Mouse (Mus musculus): ENCODE results near the gene Shisa7. TPM values are rescaled to one million over a fixed set of nuclear protein-coding genes. Genes with fewer than 3 reads are reported as not detected.
"Not testable (repeated sequence)": the region's sequence is repeated elsewhere in the genome, so short reads cannot be mapped to it uniquely, and the experiment has no call there.

The Shisa7 gene
- polyA plus RNA-seq, 1 experiment = 0.74 TPM

DNA sequence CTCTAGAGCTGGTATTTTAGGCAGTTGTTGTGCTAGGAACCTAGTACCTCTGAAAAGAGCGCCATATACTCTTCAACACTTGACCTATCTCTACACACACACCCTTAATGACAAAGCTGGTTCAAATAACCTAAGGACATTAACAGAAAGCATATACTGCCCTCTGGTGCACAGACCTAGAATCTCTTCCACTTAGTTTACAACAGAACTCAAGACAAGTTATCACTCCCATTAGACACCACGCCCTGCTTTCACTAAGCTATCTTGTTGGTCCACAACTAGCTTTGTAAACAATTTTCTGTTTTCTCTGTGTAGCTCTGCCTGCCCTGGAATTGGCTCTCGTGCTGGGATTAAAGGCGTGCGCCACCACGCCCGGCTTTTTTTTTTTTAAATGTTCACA is 37.8 kb downstream of the Shisa7 start:
- Histone ChIP-seq H3K27ac (ENCODE audit: control insufficient read depth, insufficient read depth, low read length) (no peak overlapping the region), H3K4me1 (replicated peaks; ENCODE audit: control insufficient read depth, insufficient read depth, low read length) (peaks cover 11% of the 10 kb centered on the region), H3K36me3 (ENCODE audit: control insufficient read depth, insufficient read depth, low read length) (peaks cover 42% of the 10 kb centered on the region), H3K27me3 (ENCODE audit: control insufficient read depth, insufficient read depth, low read length) (no peaks in the 10 kb centered on the region), H3K4me3 (ENCODE audit: control insufficient read depth, insufficient read depth, low read length) (no peak overlapping the region)
- peak; percentile 27 for DNase-seq
- 95% methylated on average over 7 of the region's 7 CpGs for WGBS
- no peak for TF ChIP-seq CTCF (IDR thresholded peaks at IDR 0.05; ENCODE audit: borderline replicate concordance, control insufficient read depth, extremely low read depth, insufficient read depth, low read length, poor library complexity)
- TF ChIP-seq POLR2A (IDR thresholded peaks at IDR 0.05; ENCODE audit: control insufficient read depth, extremely low read depth, insufficient read depth, low read length, poor library complexity) = no peak

DNA sequence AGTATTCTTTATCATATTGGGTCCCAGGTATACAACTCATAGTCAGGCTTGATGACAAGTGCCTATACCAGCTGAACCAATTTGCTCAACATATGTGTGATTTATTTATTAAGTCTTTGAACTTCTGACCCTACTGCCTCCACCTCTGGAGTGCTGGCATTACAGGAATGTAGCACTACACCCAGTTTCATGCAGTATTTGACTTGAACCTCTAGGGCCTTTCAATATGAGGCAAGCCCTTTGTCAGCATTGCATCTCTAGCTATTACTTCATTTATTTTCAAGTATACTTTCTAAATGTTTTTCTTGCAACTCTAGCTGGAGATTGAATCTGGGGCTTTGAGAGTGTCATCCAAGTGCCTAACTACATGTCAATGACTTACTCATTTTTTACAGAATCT is 42.2 kb downstream of the Shisa7 start:
- Histone ChIP-seq H3K27me3 (ENCODE audit: control insufficient read depth, insufficient read depth, low read length) (no peaks in the 10 kb centered on the region), H3K27ac (ENCODE audit: control insufficient read depth, insufficient read depth, low read length) (no peak overlapping the region), H3K36me3 (ENCODE audit: control insufficient read depth, insufficient read depth, low read length) (peaks cover 36% of the 10 kb centered on the region), H3K4me1 (replicated peaks; ENCODE audit: control insufficient read depth, insufficient read depth, low read length) (no peaks in the 10 kb centered on the region), H3K4me3 (ENCODE audit: control insufficient read depth, insufficient read depth, low read length) (no peak overlapping the region)
- TF ChIP-seq POLR2A (IDR thresholded peaks at IDR 0.05; ENCODE audit: control insufficient read depth, extremely low read depth, insufficient read depth, low read length, poor library complexity) = no peak
- no peak for TF ChIP-seq CTCF (IDR thresholded peaks at IDR 0.05; ENCODE audit: borderline replicate concordance, control insufficient read depth, extremely low read depth, insufficient read depth, low read length, poor library complexity)
- no peak for DNase-seq

DNA sequence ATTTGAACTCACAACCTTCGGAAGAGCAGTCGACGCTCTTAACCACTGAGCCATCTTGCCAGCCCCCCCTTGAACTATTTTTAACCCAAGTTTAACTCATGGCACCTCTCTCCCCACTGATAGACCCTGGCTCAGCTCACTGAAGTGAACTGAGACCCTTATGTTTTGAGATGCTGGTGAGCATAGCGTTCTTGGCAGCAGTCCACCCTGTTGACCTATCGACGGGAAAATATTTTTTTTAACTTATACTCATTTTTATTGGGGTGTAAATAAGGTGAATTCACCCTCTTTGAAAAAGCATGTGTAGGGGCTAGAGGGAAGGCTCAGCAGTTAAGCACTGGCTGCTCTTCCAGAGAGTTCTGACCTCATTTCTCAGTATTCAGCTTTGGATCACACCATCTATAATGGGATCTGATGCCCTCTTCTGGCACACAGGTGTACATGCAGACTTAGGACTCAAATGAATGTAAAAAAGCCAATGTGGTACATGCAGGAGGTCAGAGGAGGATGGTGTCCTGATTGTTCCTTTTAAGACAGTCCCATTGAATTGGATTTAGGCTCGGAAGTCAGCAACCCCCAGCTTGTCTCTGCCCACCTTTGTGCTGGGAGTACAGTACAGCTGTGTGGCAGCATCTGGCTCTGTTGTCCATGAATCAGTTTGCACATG is 48.6 kb downstream of the Shisa7 start:
- DNase-seq = peak; percentile 18
- peaks cover 8% of the 10 kb centered on the region for H3K4me1 ChIP-seq (replicated peaks; ENCODE audit: control insufficient read depth, insufficient read depth, low read length)
- 86% methylated on average over 7 of the region's 7 CpGs for WGBS
- TF ChIP-seq CTCF (IDR thresholded peaks at IDR 0.05; ENCODE audit: borderline replicate concordance, control insufficient read depth, extremely low read depth, insufficient read depth, low read length, poor library complexity) = no peak
- TF ChIP-seq POLR2A (IDR thresholded peaks at IDR 0.05; ENCODE audit: control insufficient read depth, extremely low read depth, insufficient read depth, low read length, poor library complexity) = no peak
- H3K4me3 ChIP-seq (ENCODE audit: control insufficient read depth, insufficient read depth, low read length) = no peak overlapping the region
- H3K27me3 ChIP-seq (ENCODE audit: control insufficient read depth, insufficient read depth, low read length) = no peaks in the 10 kb centered on the region
- H3K36me3 ChIP-seq (ENCODE audit: control insufficient read depth, insufficient read depth, low read length) = peaks cover 43% of the 10 kb centered on the region
- H3K27ac ChIP-seq (ENCODE audit: control insufficient read depth, insufficient read depth, low read length) = no peak overlapping the region

DNA sequence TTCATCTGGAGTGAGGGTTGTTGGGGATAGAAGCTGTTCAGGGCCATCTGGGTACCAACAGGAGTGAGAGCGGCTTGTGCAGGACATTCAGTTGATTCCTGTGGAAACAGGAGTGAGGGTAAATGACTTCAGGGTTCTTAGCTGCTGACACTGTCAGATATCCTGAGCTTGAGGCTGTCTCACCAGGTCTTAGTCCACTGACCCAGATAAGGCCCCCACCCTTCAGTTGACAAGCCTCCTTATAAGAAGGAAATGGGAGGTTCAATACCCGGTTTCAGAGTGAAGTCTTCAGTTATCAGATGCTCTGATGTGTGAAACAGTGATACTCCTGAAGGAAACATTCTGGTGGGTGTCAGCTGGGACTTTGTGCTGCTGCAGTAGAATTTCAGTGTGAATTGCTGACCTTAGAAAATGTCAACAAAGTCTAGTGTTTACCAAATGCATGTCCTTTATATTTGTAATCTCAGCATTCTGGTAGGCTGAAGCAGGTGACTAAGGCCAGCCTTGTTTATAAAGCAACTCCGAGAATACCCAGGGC is 49.8 kb downstream of the Shisa7 start:
- H3K4me1 ChIP-seq (replicated peaks; ENCODE audit: control insufficient read depth, insufficient read depth, low read length) = peaks cover 10% of the 10 kb centered on the region
- 68% methylated on average over 3 of the region's 3 CpGs for WGBS
- H3K27me3 ChIP-seq (ENCODE audit: control insufficient read depth, insufficient read depth, low read length) = no peaks in the 10 kb centered on the region; the same call in 1 of the 2 replicates
- DNase-seq = no peak
- no peak for TF ChIP-seq POLR2A (IDR thresholded peaks at IDR 0.05; ENCODE audit: control insufficient read depth, extremely low read depth, insufficient read depth, low read length, poor library complexity)
- TF ChIP-seq CTCF (IDR thresholded peaks at IDR 0.05; ENCODE audit: borderline replicate concordance, control insufficient read depth, extremely low read depth, insufficient read depth, low read length, poor library complexity) = no peak
- peaks cover 43% of the 10 kb centered on the region for H3K36me3 ChIP-seq (ENCODE audit: control insufficient read depth, insufficient read depth, low read length)
- no peak overlapping the region for H3K4me3 ChIP-seq (ENCODE audit: control insufficient read depth, insufficient read depth, low read length)
- no peak overlapping the region for H3K27ac ChIP-seq (ENCODE audit: control insufficient read depth, insufficient read depth, low read length)

GRCm38 (mm10) chr7:4793674-4794073 is 50.8 kb downstream of the Shisa7 start:
- Histone ChIP-seq H3K4me3 (ENCODE audit: control insufficient read depth, insufficient read depth, low read length) (peak overlapping the region; percentile 94), H3K27me3 (ENCODE audit: control insufficient read depth, insufficient read depth, low read length) (no peaks in the 10 kb centered on the region; the same call in 1 of the 2 replicates), H3K36me3 (ENCODE audit: control insufficient read depth, insufficient read depth, low read length) (peaks cover 43% of the 10 kb centered on the region), H3K27ac (ENCODE audit: control insufficient read depth, insufficient read depth, low read length) (no peak overlapping the region), H3K4me1 (replicated peaks; ENCODE audit: control insufficient read depth, insufficient read depth, low read length) (peaks cover 19% of the 10 kb centered on the region)
- WGBS = 47% methylated on average over 4 of the region's 4 CpGs
- no peak for TF ChIP-seq CTCF (IDR thresholded peaks at IDR 0.05; ENCODE audit: borderline replicate concordance, control insufficient read depth, extremely low read depth, insufficient read depth, low read length, poor library complexity)
- TF ChIP-seq POLR2A (IDR thresholded peaks at IDR 0.05; ENCODE audit: control insufficient read depth, extremely low read depth, insufficient read depth, low read length, poor library complexity) = no peak
- DNase-seq = no peak

DNA sequence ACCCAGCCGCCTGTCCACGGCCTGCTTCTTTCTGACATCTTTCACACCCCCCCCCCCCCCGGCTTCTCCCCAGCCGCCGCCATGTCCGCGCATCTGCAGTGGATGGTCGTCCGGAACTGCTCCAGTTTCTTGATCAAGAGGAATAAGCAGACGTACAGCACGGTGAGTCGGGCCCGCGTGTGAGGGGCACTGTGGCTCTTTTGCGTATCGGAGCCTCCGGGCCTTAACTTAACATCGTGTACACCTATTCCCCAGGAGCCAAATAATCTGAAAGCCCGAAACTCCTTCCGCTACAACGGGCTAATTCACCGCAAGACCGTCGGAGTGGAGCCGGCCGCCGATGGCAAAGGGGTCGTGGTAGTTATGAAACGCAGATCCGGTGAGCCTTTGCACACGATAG is 51.2 kb downstream of the Shisa7 start:
- Histone ChIP-seq H3K4me3 (ENCODE audit: control insufficient read depth, insufficient read depth, low read length) (peak overlapping the region; percentile 94), H3K4me1 (replicated peaks; ENCODE audit: control insufficient read depth, insufficient read depth, low read length) (peaks cover 23% of the 10 kb centered on the region), H3K36me3 (ENCODE audit: control insufficient read depth, insufficient read depth, low read length) (peaks cover 40% of the 10 kb centered on the region)
- not testable (repeated sequence) for H3K27ac ChIP-seq (ENCODE audit: control insufficient read depth, insufficient read depth, low read length); DNase-seq; H3K27me3 ChIP-seq (ENCODE audit: control insufficient read depth, insufficient read depth, low read length)
- under 1% methylated on average over 31 of the region's 31 CpGs for WGBS
